Mouse (Mus musculus) retina, postnatal 7 days (tissue): Measurements from ENCODE around the gene Ankra2.

ENCODE experiments used
- DNase-seq: peaks from one replicate; pipeline ENCODE4 v3.0.0-alpha.2; 2012; ENCODE audit warnings: low read depth, low spot score

Ankra2 gene

GRCm38 (mm10) chr13:98296072-98296471, 33.2 kb downstream of the Ankra2 start:
- no peak for DNase-seq

GRCm38 (mm10) chr13:98297883-98298482, 35.1 kb downstream of the Ankra2 start:
- DNase-seq = no peak

GRCm38 (mm10) chr13:98298833-98299758, 36.2 kb downstream of the Ankra2 start:
- peak; percentile 86 for DNase-seq

GRCm38 (mm10) chr13:98305257-98305656, 42.4 kb downstream of the Ankra2 start:
- DNase-seq = no peak

GRCm38 (mm10) chr13:98306393-98306792, 43.5 kb downstream of the Ankra2 start:
- no peak for DNase-seq

GRCm38 (mm10) chr13:98306852-98307475, 44.1 kb downstream of the Ankra2 start:
- no peak for DNase-seq

GRCm38 (mm10) chr13:98308004-98308403, 45.1 kb downstream of the Ankra2 start:
- no peak for DNase-seq

- DNase-seq = no peak
These were observed 45.9 kb downstream of the Ankra2 start for GRCm38 (mm10) chr13:98308724-98309123.

- DNase-seq = no peak
These were observed 48.7 kb downstream of the Ankra2 start for GRCm38 (mm10) chr13:98311597-98311996.

- DNase-seq = no peak
These were observed 50.8 kb downstream of the Ankra2 start for GRCm38 (mm10) chr13:98313631-98314030.

- DNase-seq = no peak
These were observed 52.2 kb downstream of the Ankra2 start for GRCm38 (mm10) chr13:98315124-98315523.

GRCm38 (mm10) chr13:98316140-98316479, 53.2 kb downstream of the Ankra2 start:
- no peak for DNase-seq

- peak; percentile 93 for DNase-seq
These were observed 53.8 kb downstream of the Ankra2 start, which contains the start of gene Btf3 for GRCm38 (mm10) chr13:98316480-98317245. Btf3 (minus strand) TSS chr13:98317006.

GRCm38 (mm10) chr13:98317246-98317677, 54.4 kb downstream of the Ankra2 start:
- no peak for DNase-seq

GRCm38 (mm10) chr13:98317911-98318310, 55.0 kb downstream of the Ankra2 start:
- DNase-seq = no peak
